Mouse (Mus musculus) limb, embryonic 10.5 days (tissue): ENCODE measurements around the gene Nr2f2. TPM values are rescaled to one million over a fixed set of nuclear protein-coding genes. Genes with fewer than 3 reads are reported as not detected.

Experiments used
- DNase-seq: peaks from one replicate; pipeline ENCODE4 v3.0.0-alpha.2; 2017; ENCODE audit warnings: low spot score
- H3K27ac ChIP-seq: fragments of 300-500 bp; sonication (generic); 2 replicates; pipeline ENCODE4 v1.5.1; 2016; ENCODE audit warnings: mild to moderate bottlenecking
- H3K27me3 ChIP-seq: fragments of 300-500 bp; sonication (generic); 2 replicates; pipeline ENCODE4 v1.6.1; 2016; ENCODE audit warnings: low read depth, mild to moderate bottlenecking; ENCODE audit not compliant: poor library complexity, severe bottlenecking
- H3K36me3 ChIP-seq: fragments of 300-500 bp; sonication (generic); 2 replicates; pipeline ENCODE4 v1.6.1; 2016; ENCODE audit warnings: mild to moderate bottlenecking, moderate library complexity
- H3K4me1 ChIP-seq: fragments of 300-500 bp; sonication (generic); 2 replicates; pipeline ENCODE4 v1.6.1; 2016
- H3K4me3 ChIP-seq: fragments of 300-500 bp; sonication (generic); 2 replicates; pipeline ENCODE4 v1.5.1; 2016; ENCODE audit warnings: mild to moderate bottlenecking, moderate library complexity
- H3K9me3 ChIP-seq: fragments of 300-500 bp; sonication (generic); replicated peaks from 2 replicates; pipeline ENCODE4 v1.6.1; 2016; ENCODE audit warnings: mild to moderate bottlenecking
- WGBS: fragments of 180-500 bp; shearing (Covaris S2); methylation state at CpG from one replicate; pipeline ENCODE4 v1.1.7; 2016; 5-methylcytosine and 5-hydroxymethylcytosine counted together
- polyA plus RNA-seq: library from polyadenylated mRNA; unstranded; fragments of >200 nt; fragmentation: Nextera tagmentation; extraction: Ambion mirVana; gene quantifications from 2 replicates; pipeline ENCODE4 v1.2.1, GENCODE M21; 2016

Gene Nr2f2
- polyA plus RNA-seq, 1 experiment from 2014 or later: 56.8 TPM

GRCm38 (mm10) chr7:70325381-70325780, 41.2 kb downstream of the Nr2f2 start:
- no peak overlapping the region for H3K27ac ChIP-seq
- WGBS: 1% methylated on average over 18 of the region's 18 CpGs
- no peaks in the 10 kb centered on the region for H3K36me3 ChIP-seq
- H3K9me3 ChIP-seq: no peaks in the 10 kb centered on the region
- H3K4me1 ChIP-seq: peaks cover 32% of the 10 kb centered on the region
- peaks cover 97% of the 10 kb centered on the region for H3K27me3 ChIP-seq
- DNase-seq: peak; percentile 62
- H3K4me3 ChIP-seq: peak overlapping the region; percentile 30

- H3K4me1 ChIP-seq: peaks cover 27% of the 10 kb centered on the region
- no peak for DNase-seq
- 7% methylated on average over 5 of the region's 5 CpGs for WGBS
- no peak overlapping the region for H3K27ac ChIP-seq
- H3K27me3 ChIP-seq: peaks cover 88% of the 10 kb centered on the region
- H3K36me3 ChIP-seq: no peaks in the 10 kb centered on the region
- no peak overlapping the region for H3K4me3 ChIP-seq
- H3K9me3 ChIP-seq: no peaks in the 10 kb centered on the region
Observed at GRCm38 (mm10) chr7:70324541-70324940, 42.0 kb downstream of the Nr2f2 start.

GRCm38 (mm10) chr7:70324041-70324440, 42.5 kb downstream of the Nr2f2 start:
- 4% methylated on average over 9 of the region's 9 CpGs for WGBS
- Histone ChIP-seq H3K27me3 (peaks cover 83% of the 10 kb centered on the region), H3K4me1 (peaks cover 27% of the 10 kb centered on the region), H3K9me3 (no peaks in the 10 kb centered on the region), H3K36me3 (no peaks in the 10 kb centered on the region), H3K4me3 (no peak overlapping the region), H3K27ac (no peak overlapping the region)
- no peak for DNase-seq

GRCm38 (mm10) chr7:70305716-70306115, 60.8 kb downstream of the Nr2f2 start:
- no peaks in the 10 kb centered on the region for H3K27me3 ChIP-seq
- H3K36me3 ChIP-seq: no peaks in the 10 kb centered on the region
- no peaks in the 10 kb centered on the region; the same call in 1 of the 2 replicates for H3K4me1 ChIP-seq
- no peak for DNase-seq
- no peak overlapping the region for H3K27ac ChIP-seq
- 55% methylated on average over 7 of the region's 7 CpGs for WGBS
- H3K9me3 ChIP-seq: no peaks in the 10 kb centered on the region
- H3K4me3 ChIP-seq: no peak overlapping the region

DNA sequence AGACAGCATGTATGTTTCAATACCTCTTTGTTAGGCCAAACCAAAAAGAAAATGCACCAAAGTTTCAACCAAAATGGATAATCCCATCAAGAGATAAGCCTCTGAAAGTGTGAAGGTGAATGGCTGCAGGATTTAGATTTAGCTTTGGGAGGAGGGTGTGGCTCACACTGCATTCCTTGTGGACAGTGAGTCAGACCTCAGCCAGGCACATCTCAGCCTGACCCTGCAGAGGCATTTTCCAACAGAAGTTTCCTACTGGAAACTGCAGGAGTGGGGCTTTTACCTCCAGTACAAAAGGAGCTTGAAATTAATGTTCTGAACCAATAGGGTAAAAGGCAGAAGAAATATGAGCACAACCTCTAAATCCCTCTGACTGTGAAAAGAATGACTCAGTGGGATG, 62.1 kb downstream of the Nr2f2 start:
- Histone ChIP-seq H3K4me3 (no peak overlapping the region), H3K27me3 (no peaks in the 10 kb centered on the region), H3K4me1 (no peaks in the 10 kb centered on the region; the same call in 1 of the 2 replicates), H3K27ac (no peak overlapping the region), H3K9me3 (no peaks in the 10 kb centered on the region), H3K36me3 (no peaks in the 10 kb centered on the region)
- DNase-seq: no peak
